Mouse (Mus musculus): ENCODE results near the gene Abca13.
"Not testable (repeated sequence)": the region's sequence is repeated elsewhere in the genome, so short reads cannot be mapped to it uniquely, and the experiment has no call there.

The Abca13 gene

DNA sequence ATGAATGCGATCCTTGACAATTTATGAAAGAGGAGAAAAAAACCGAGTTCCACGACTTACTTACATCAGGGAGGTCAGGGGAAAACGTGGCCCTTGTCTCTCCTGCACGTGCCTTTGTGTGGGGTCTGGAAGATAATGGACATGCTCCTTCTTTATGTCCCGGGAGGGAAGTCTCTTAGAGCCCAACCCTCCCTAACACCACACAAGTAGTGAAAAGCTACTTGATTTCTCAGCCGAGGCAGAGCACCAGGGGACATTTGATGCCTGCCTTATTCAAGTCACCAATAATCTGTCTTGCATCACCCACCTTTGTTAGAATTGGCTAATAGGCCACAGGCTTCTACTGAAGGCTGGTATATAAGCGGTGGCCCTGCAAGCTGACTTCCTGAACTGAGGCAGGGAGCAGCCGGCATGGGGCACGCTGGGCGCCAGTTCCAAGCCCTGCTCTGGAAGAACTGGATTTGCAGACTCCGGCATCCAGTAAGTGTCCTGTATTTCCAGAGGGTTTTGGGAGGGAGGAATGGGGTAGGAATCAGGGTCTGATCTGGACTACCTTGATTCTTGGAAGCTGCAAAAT lies at the start of gene Abca13:
Gene Abca13 (plus strand): TSS at position 388 of the 577 bp plus-strand sequence.
- DNase-seq (ENCODE audit: low read depth, low spot score): no peak

GRCm38 (mm10) chr11:9145113-9145512 lies 46.6 kb upstream of the Abca13 start:
- DNase-seq (ENCODE audit: low read depth, low spot score): no peak

DNA sequence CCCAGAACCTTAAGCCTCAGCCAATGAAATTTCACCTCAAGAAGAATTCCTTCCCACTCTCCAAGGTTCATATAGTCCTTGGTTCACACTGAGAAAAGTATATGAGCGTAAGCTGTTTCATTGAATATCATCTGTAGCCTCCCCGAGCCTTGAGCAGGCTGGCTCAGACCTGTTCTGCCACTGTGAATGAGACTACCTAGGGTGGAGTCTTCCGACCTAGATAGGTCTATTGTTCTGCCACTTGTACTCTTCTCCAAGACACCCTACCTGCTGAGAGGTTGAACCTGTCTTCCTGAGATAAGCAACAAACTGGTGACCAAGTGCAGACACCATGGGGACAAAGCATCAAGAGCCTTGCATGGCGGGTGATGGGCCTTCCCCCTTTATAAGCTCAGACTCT lies 45.6 kb upstream of the Abca13 start:
- DNase-seq (ENCODE audit: low read depth, low spot score): no peak

GRCm38 (mm10) chr11:9146683-9147082 lies 45.1 kb upstream of the Abca13 start:
- DNase-seq (ENCODE audit: low read depth, low spot score): no peak

DNA sequence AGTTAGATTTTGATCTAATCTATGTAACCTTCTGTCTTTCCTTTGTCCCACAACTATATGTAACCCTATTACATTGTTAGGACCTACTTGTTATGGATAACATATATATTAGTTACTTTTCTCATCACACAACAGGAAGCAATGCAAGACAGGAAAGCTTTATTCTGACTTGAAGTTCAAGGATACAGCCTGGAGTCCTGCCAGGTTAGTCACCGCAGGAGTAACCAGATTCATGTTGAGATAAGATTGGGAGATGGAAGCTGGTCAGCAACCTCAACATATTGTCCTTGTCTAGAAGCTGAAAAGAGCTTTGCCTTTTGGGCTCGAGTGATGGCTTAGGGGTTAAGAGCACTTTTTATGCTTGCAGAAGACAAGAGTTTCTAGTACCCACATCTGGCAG lies 43.5 kb upstream of the Abca13 start:
- DNase-seq (ENCODE audit: low read depth, low spot score): no peak

DNA sequence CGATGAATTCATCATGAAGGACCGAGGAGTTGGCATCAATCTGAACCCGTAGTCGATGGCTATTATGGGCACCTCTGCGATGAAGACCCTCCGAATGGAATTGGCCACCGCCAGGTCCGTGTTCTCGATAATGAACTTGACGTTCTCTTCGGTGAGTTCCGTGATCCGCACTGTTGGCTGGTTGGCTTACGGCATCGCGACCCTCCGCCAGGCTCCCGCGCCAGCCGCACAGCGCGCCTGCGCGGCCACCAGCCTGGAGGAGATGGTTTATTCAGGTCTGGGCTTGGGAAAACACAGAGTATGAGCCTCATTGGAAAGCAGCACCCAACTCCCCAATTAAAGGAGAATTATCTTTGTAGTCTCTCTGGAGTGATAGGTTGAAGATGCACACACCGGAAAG lies 41.3 kb upstream of the Abca13 start:
- DNase-seq (ENCODE audit: low read depth, low spot score): not testable (repeated sequence)

- no peak for DNase-seq (ENCODE audit: low read depth, low spot score)
Measured at GRCm38 (mm10) chr11:9159953-9160352, 31.8 kb upstream of the Abca13 start.

- no peak for DNase-seq (ENCODE audit: low read depth, low spot score)
Measured at GRCm38 (mm10) chr11:9167331-9167730, 24.4 kb upstream of the Abca13 start.

- DNase-seq (ENCODE audit: low read depth, low spot score): peak; percentile 24
Measured at GRCm38 (mm10) chr11:9181477-9181876, 10.3 kb upstream of the Abca13 start.

- DNase-seq (ENCODE audit: low read depth, low spot score): not testable (repeated sequence)
Measured at GRCm38 (mm10) chr11:9189471-9189870, 2.3 kb upstream of the Abca13 start.

DNA sequence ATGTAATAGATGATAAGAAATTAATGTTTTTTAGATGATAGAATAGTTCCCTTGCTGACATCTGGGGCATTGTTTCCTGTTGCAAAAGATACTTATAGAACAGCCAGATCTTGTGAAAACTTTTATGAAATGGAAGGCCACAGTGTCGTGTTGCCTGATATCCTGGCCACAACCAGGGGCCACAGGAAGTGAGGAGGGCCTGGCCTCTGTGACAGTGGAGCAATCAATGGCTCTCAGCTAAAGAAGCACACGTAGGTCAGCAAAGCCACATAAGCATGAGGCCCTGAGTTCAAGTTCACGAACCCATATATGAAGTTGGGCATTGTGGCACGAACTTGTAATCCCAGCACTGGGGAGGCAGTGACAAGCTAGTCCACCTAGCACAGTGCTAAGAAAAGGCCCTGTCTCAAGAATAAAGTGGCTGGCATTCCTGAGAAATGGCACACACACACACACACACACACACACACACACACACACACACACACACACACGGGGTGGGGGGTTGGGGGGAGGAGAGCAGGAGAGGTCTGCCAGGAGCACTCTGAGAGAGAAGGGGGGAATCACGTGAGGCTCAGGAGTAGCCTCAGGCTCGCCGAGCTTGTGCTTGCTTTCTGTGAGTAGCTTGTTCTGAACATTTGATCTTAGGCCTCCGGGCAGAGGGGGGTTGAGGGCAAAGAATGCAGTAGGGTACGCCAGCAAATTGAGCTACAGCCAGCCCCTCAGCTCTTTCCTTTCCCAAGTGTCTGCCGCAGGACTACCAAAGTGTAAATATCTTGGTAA lies 779 bp upstream of the Abca13 start:
- no peak for DNase-seq (ENCODE audit: low read depth, low spot score)

- no peak for DNase-seq (ENCODE audit: low read depth, low spot score)
Measured at GRCm38 (mm10) chr11:9194861-9195260, 3.1 kb downstream of the Abca13 start.

DNA sequence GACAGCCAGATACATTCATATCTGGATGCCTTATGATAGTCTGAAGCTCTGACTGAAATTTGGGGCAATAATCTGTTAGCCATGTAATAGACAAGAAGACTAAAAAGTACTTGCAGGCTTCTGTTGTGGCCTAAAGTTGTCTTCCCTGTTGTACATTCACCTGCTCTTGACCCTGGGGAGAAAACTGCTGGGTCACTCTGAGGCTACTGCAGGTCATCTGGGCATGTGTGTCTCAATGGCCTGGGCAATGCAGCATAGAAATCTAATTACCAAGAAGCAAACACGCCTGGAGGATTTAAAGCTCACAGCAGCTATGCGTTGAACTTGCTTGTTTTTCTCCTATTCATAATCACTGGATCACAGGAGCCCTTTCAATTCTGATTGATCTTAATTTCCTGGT lies 8.1 kb downstream of the Abca13 start:
- DNase-seq (ENCODE audit: low read depth, low spot score): no peak

GRCm38 (mm10) chr11:9210707-9211106 lies 19.0 kb downstream of the Abca13 start:
- no peak for DNase-seq (ENCODE audit: low read depth, low spot score)

DNA sequence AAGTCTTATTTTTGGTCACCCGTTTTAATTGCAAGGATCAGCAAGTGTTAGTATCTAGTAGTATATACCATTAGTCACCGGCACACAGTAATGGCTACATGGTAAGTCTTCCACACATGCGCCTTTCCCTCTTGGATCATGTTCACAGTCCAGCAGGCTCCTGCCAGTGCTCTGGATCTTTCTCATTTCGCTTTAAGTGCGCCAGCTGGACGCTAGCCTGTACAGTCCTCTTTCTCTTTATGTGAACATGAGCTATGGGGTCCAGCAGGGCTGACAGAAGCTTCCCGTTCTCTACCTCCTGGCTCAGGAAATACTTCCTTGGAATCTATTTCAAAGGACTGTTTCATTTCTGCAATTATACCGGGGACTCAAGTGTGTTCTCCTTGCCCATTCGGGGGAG lies 21.8 kb downstream of the Abca13 start:
- no peak for DNase-seq (ENCODE audit: low read depth, low spot score)

GRCm38 (mm10) chr11:9216252-9216651 lies 24.5 kb downstream of the Abca13 start:
- no peak for DNase-seq (ENCODE audit: low read depth, low spot score)

DNA sequence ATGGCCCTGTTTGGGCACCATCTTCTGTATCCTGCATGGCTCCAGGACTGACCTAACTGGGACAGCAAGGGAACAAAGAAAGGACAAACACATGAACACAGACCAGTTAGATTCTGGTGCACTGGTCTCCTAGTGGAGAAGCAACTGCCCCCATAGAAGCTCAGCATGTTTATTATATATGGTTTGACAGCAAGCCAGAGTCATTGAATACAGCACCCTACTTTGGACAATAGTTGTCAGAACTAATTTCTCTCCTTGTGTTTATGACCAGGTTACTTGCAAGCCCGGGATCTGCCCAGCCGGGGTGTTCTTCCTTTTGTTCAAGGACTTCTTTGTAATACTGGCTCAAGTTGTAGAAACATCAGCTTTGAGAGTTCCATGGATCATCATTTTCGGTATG lies 28.8 kb downstream of the Abca13 start:
- no peak for DNase-seq (ENCODE audit: low read depth, low spot score)

DNA sequence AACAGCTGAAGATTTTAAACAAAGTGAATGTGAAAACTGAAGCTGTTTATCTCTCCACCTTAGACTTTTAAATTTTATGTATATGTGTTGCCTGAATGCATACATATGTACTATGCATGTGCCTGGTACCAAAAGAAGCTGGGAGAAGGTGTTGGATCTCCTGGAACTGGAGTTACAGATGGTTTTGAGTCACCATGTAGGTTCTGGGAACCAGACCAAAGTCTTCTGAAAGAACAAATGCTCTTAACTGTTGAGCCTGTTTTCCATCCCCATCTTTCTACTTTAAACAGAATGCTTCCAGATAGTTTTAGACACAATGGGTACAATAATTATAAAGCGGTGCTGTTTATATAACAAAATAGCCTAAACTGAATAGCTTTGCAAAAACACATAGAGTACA lies 29.9 kb downstream of the Abca13 start:
- DNase-seq (ENCODE audit: low read depth, low spot score): no peak

GRCm38 (mm10) chr11:9226399-9226798 lies 34.7 kb downstream of the Abca13 start:
- DNase-seq (ENCODE audit: low read depth, low spot score): no peak

DNA sequence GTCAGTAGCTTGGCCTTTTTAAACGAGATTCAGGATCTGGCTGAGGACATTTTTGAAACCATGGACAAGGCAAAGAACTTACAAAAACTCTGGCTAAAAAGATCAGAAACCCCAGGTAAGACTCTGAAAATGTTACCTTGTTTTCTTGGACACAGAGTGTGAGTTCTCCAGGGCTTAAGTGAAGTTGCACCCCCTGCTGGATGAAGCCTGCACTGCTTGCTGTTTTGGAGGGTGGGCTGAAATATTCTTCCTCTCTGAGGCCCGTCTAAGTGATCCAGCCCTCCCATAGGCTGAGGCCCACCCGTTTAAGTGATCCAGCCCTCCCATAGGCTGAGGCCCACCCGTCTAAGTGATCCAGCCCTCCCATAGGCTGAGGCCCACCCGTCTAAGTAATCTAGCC lies 57.9 kb downstream of the Abca13 start:
- DNase-seq (ENCODE audit: low read depth, low spot score): peak; percentile 18

- DNase-seq (ENCODE audit: low read depth, low spot score): not testable (repeated sequence)
Measured at GRCm38 (mm10) chr11:9263072-9263471, 71.3 kb downstream of the Abca13 start.

GRCm38 (mm10) chr11:9269090-9269489 lies 77.3 kb downstream of the Abca13 start:
- peak; percentile 25 for DNase-seq (ENCODE audit: low read depth, low spot score)

GRCm38 (mm10) chr11:9285204-9285603 lies 93.5 kb downstream of the Abca13 start:
- peak; percentile 65 for DNase-seq (ENCODE audit: low read depth, low spot score)

All from A20 (cell line).